Mouse (Mus musculus) thymus, adult 2 months (tissue): ENCODE results near the gene Sema4g.

Source experiments
- CTCF ChIP-seq: fragments of 200-500 bp; IDR thresholded peaks from 2 replicates; pipeline ENCODE4 v1.5.1; 2012; ENCODE audit warnings: mild to moderate bottlenecking, control low read depth, low read length, moderate library complexity, borderline replicate concordance; ENCODE audit not compliant: control insufficient read depth, poor library complexity, insufficient read depth; ENCODE audit errors: extremely low read depth
- POLR2A ChIP-seq: fragments of 200-500 bp; IDR thresholded peaks from 2 replicates; pipeline ENCODE4 v1.6.1; 2012; ENCODE audit warnings: mild to moderate bottlenecking, low read length, control low read depth, moderate library complexity; ENCODE audit not compliant: control insufficient read depth, poor library complexity, insufficient read depth; ENCODE audit errors: extremely low read depth

DNA sequence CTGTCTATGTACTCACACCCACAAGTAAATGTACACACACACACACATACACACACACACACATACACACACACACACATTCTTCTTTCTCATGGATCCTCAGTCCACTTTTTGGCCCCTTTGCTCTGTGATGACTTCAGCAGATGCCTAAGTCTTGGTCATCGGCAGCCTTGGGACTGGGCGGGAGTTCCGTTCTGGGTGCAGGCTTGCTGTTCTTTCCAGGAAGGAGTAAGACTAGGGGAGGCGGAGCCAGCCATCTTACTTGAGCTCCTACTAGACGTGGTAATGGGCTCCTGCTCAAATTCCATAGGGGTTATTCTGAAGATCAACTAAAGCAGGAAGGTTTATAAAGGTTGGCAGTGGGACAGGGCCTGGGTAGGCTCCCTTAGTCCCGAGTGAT lies 31.4 kb downstream of the Sema4g start:
- no peak for TF ChIP-seq POLR2A
- no peak for TF ChIP-seq CTCF
